Mouse (Mus musculus) thymus, adult 18-20 months (tissue): ENCODE data around the gene Olfr116.

Experiments
- DNase-seq, 2 experiments: peaks; one replicate each; pipeline ENCODE4 v3.0.0; 2022; ENCODE audit warnings: mixed read lengths in 2 of 2

Olfr116 gene

GRCm38 (mm10) chr17:37627009-37627408 is at the start of gene Olfr116, which contains the start of gene Olfr115:
Gene Olfr116 (minus strand): TSS chr17:37627199.
Gene Olfr115 (minus strand): TSS chr17:37627109.
- DNase-seq = no peak

GRCm38 (mm10) chr17:37666688-37667087 is 39.7 kb upstream of the Olfr116 start, which contains the start of gene Olfr118:
Gene Olfr118 (plus strand): TSS chr17:37666988.
- DNase-seq = no peak

- DNase-seq = no peak
Observed at GRCm38 (mm10) chr17:37663682-37664081, 36.7 kb upstream of the Olfr116 start, which contains the start of gene Olfr117. Gene Olfr117 (minus strand): TSS chr17:37663782.

DNA sequence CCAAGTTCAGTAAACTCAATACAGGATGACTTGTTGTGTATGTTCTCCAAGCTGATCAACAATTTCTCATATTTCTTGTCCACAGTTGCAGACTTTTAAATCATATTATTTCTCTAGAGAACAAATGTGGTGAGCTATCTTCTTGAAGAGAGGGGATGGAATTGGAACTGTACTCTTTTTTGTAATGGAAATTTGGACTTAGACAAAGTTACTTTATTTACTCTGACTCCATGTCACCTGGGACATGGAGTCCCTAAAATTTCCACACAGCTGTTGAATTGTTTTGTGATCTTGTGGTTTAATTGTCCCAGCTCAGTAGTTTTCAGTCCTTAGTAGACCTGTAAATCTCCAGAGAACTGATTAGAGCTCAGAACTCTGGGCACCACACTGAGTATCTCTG is 34.4 kb downstream of the Olfr116 start, which contains the start of gene Olfr114:
Olfr114 (minus strand) TSS at position 101 of the 400 bp plus-strand sequence.
- DNase-seq = no peak

DNA sequence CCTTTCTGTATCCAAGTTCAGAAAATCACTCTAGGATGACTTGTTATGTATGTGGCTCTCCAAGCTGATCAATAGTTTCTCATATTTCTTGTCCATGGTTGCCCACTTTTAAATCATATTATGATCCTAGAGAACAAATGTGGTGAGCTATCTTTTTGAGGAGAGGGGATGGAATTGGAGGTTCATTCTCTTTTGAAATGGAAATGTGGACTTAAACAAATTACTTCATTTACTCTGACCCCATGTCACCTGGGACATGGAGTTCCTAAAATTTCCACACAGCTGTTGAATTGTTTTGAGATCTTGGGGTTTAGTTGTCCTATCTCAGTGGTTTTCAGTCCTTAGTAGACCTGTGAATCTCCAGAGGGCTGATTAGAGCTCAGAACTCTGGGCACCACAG is 49.4 kb downstream of the Olfr116 start, which contains the start of gene Olfr113:
Olfr113 (minus strand) TSS at position 101 of the 400 bp plus-strand sequence.
- DNase-seq = no peak
